Mouse (Mus musculus): ENCODE results near the gene Prdx5. TPM values are rescaled to one million over a fixed set of nuclear protein-coding genes. Genes with fewer than 3 reads are reported as not detected.
A peak's percentile ranks its signal among the peaks of the same experiment; 100 is the strongest.

Prdx5 gene
- total and polyA plus RNA-seq, 3 experiments, result 74.8 to 137 (median 83.5) TPM

- TF ChIP-seq HCFC1 (IDR thresholded peaks at IDR 0.05; ENCODE audit: low read depth, low read length) (no peak), RCOR1 (conservative IDR thresholded peaks at IDR 0.05; ENCODE audit: low read depth, low read length) (no peak), IRF4 (IDR thresholded peaks at IDR 0.05; ENCODE audit: low read depth, low read length) (no peak), CHD1 (IDR thresholded peaks at IDR 0.05; ENCODE audit: low read depth, low read length) (no peak), USF1 (IDR thresholded peaks at IDR 0.05; ENCODE audit: low read depth, low read length) (no peak), RAD21 (IDR thresholded peaks at IDR 0.05; ENCODE audit: low read depth, low read length) (no peak), SIN3A (IDR thresholded peaks at IDR 0.05; ENCODE audit: low read length) (no peak)
- in situ Hi-C loops (cut with MboI; ENCODE audit: low pct_ligation_motif_present, low pct_unique_long_range_greater_than_20kb, low sequenced_read_pairs) (no loop called here), dilution Hi-C loops (cut with MboI; ENCODE audit: extremely low pct_ligation_motif_present, extremely low pct_unique_long_range_greater_than_20kb, low sequenced_read_pairs) (no loop called here)
- Histone ChIP-seq H3K4me1 (ENCODE audit: control insufficient read depth in 1 of 2, insufficient read depth in 2 of 2) (peaks cover 6 to 24% of the 10 kb centered on the region in 2 experiments), H3K79me2 (replicated peaks; ENCODE audit: control insufficient read depth, extremely low read depth, insufficient read depth, poor library complexity, severe bottlenecking) (no peaks in the 10 kb centered on the region), H3K9ac (ENCODE audit: insufficient read depth, low read depth) (peak overlapping the region; percentile 77), H3K27ac (ENCODE audit: insufficient read depth, low read depth) (no peak overlapping the region), H3K27me3 (replicated peaks) (no peaks in the 10 kb centered on the region), H3K36me3 (replicated peaks in 1 of 2; ENCODE audit: control insufficient read depth in 1 of 2, insufficient read depth in 1 of 2, low read length in 1 of 2) (peaks cover 0 to 22% of the 10 kb centered on the region in 2 experiments), H3K9me3 (replicated peaks; ENCODE audit: low read length) (no peaks in the 10 kb centered on the region), H3K4me2 (ENCODE audit: insufficient read depth, low read depth, poor library complexity, severe bottlenecking) (peak overlapping the region; percentile 80), H3K4me3 (replicated peaks in 1 of 3; ENCODE audit: low read depth in 2 of 3, low read length in 2 of 3, poor library complexity in 1 of 3) (peak overlapping the region; percentile 71 to 78 (median 77))
- DNase-seq (ENCODE audit: extremely low read depth), result no peak
Measured at GRCm38 (mm10) chr19:6940396-6941351, 30.8 kb upstream of the Prdx5 start.

GRCm38 (mm10) chr19:6939106-6940002, 29.4 kb upstream of the Prdx5 start:
- in situ Hi-C loops (cut with MboI; ENCODE audit: low pct_ligation_motif_present, low pct_unique_long_range_greater_than_20kb, low sequenced_read_pairs), result loop anchor here (5.0 kb wide), 1 partner anchor 83 kb away; no protein-coding TSS in a partner anchor
- H3K27me3 ChIP-seq (replicated peaks), result no peaks in the 10 kb centered on the region
- H3K9ac ChIP-seq (ENCODE audit: insufficient read depth, low read depth), result no peak overlapping the region
- TF ChIP-seq NELFE (IDR thresholded peaks at IDR 0.05; ENCODE audit: low read depth, low read length), result no peak
- TF ChIP-seq POLR2AphosphoS2 (IDR thresholded peaks at IDR 0.05; ENCODE audit: low read depth, low read length), result no peak
- no peak for TF ChIP-seq IRF4 (IDR thresholded peaks at IDR 0.05; ENCODE audit: low read depth, low read length)
- TF ChIP-seq MXI1 (IDR thresholded peaks at IDR 0.05; ENCODE audit: low read depth, low read length), result no peak
- no peak for TF ChIP-seq CHD2 (IDR thresholded peaks at IDR 0.05; ENCODE audit: low read length)
- TF ChIP-seq HCFC1 (IDR thresholded peaks at IDR 0.05; ENCODE audit: low read depth, low read length), result no peak
- no peak for TF ChIP-seq E2F4 (IDR thresholded peaks at IDR 0.05; ENCODE audit: insufficient replicate concordance, low read depth, low read length)
- no peak for TF ChIP-seq ETS1 (conservative IDR thresholded peaks at IDR 0.05; ENCODE audit: low read depth, low read length)
- TF ChIP-seq BHLHE40 (IDR thresholded peaks at IDR 0.05; ENCODE audit: low read depth, low read length), result no peak
- no peak for TF ChIP-seq TBP (conservative IDR thresholded peaks at IDR 0.05; ENCODE audit: low read depth, low read length)
- TF ChIP-seq EP300 (IDR thresholded peaks at IDR 0.05; ENCODE audit: low read length), result no peak
- TF ChIP-seq RCOR1 (conservative IDR thresholded peaks at IDR 0.05; ENCODE audit: low read depth, low read length), result no peak
- TF ChIP-seq USF2 (conservative IDR thresholded peaks at IDR 0.05; ENCODE audit: low read depth, low read length), result no peak
- dilution Hi-C loops (cut with MboI; ENCODE audit: extremely low pct_ligation_motif_present, extremely low pct_unique_long_range_greater_than_20kb, low sequenced_read_pairs), result no loop called here
- H3K9me3 ChIP-seq (replicated peaks; ENCODE audit: low read length), result no peaks in the 10 kb centered on the region
- no peak overlapping the region for H3K4me3 ChIP-seq (replicated peaks in 1 of 3; ENCODE audit: low read depth in 2 of 3, low read length in 2 of 3, poor library complexity in 1 of 3)
- H3K4me2 ChIP-seq (ENCODE audit: insufficient read depth, low read depth, poor library complexity, severe bottlenecking), result no peak overlapping the region
- no peak overlapping the region for H3K27ac ChIP-seq (ENCODE audit: insufficient read depth, low read depth)
- no peaks in the 10 kb centered on the region for H3K79me2 ChIP-seq (replicated peaks; ENCODE audit: control insufficient read depth, extremely low read depth, insufficient read depth, poor library complexity, severe bottlenecking)
- DNase-seq (ENCODE audit: extremely low read depth), result no peak
- H3K4me1 ChIP-seq (ENCODE audit: control insufficient read depth in 1 of 2, insufficient read depth in 2 of 2), result peaks cover 6 to 24% of the 10 kb centered on the region in 2 experiments
- peaks cover 0 to 16% of the 10 kb centered on the region in 2 experiments for H3K36me3 ChIP-seq (replicated peaks in 1 of 2; ENCODE audit: control insufficient read depth in 1 of 2, insufficient read depth in 1 of 2, low read length in 1 of 2)
